Mouse (Mus musculus) hindbrain, embryonic 14.5 days (tissue): Measurements from ENCODE around the gene Gm20825. TPM values are rescaled to one million over a fixed set of nuclear protein-coding genes. Genes with fewer than 3 reads are reported as not detected.
"Not testable (repeated sequence)": the region's sequence is repeated elsewhere in the genome, so short reads cannot be mapped to it uniquely, and the experiment has no call there.

Experiments used
- ATAC-seq: fragments of 200-750 bp; cut with Nextera tagmentation; 2 replicates; pipeline ENCODE4 v1.8.0; 2017; ENCODE audit warnings: moderate number of reproducible peaks, mild to moderate bottlenecking, moderate TSS enrichment, moderate library complexity; ENCODE audit not compliant: low FRiP score
- DNase-seq: peaks from one replicate; pipeline ENCODE4 v3.0.0-alpha.2; 2015; ENCODE audit warnings: low spot score
- H3K27ac ChIP-seq: fragments of 300-500 bp; sonication (generic); 2 replicates; pipeline ENCODE4 v1.5.1; 2014; ENCODE audit warnings: mild to moderate bottlenecking, moderate library complexity
- H3K27me3 ChIP-seq: fragments of 300-500 bp; sonication (generic); 2 replicates; pipeline ENCODE4 v1.6.1; 2014; ENCODE audit warnings: mild to moderate bottlenecking, low read length, mixed read lengths; ENCODE audit not compliant: control insufficient read depth, insufficient read depth
- H3K36me3 ChIP-seq: fragments of 300-500 bp; sonication (generic); replicated peaks from 2 replicates; pipeline ENCODE4 v1.6.1; 2014; ENCODE audit not compliant: control insufficient read depth, insufficient read depth
- H3K4me1 ChIP-seq: fragments of 300-500 bp; sonication (generic); replicated peaks from 2 replicates; pipeline ENCODE4 v1.6.1; 2014; ENCODE audit warnings: antibody characterized with exemption, low read length, mixed read lengths; ENCODE audit not compliant: control insufficient read depth, insufficient read depth
- H3K4me2 ChIP-seq: fragments of 300-500 bp; sonication (generic); replicated peaks from 2 replicates; pipeline ENCODE4 v1.6.1; 2014; ENCODE audit warnings: mild to moderate bottlenecking, moderate library complexity
- H3K4me3 ChIP-seq: fragments of 300-500 bp; sonication (generic); replicated peaks from 2 replicates; pipeline ENCODE4 v1.5.1; 2014; ENCODE audit warnings: mild to moderate bottlenecking, low read length
- H3K9ac ChIP-seq: fragments of 300-500 bp; sonication (generic); 2 replicates; pipeline ENCODE4 v1.6.1; 2014
- H3K9me3 ChIP-seq: fragments of 300-500 bp; sonication (generic); 2 replicates; pipeline ENCODE4 v1.6.1; 2016; ENCODE audit warnings: low read length; ENCODE audit not compliant: control insufficient read depth
- WGBS: fragments of 180-500 bp; shearing (Covaris S2); extraction: QIAGEN DNeasy Blood & Tissue Kit; methylation state at CpG from one replicate; pipeline ENCODE4 v1.1.7; 2014; 5-methylcytosine and 5-hydroxymethylcytosine counted together
- polyA plus RNA-seq: library from polyadenylated mRNA; unstranded; fragments of >200 nt; fragmentation: Nextera tagmentation; extraction: Ambion mirVana; gene quantifications from 2 replicates; pipeline ENCODE4 v1.2.1, GENCODE M21; 2014

The Gm20825 gene
- not detected in 2 replicates for polyA plus RNA-seq

GRCm38 (mm10) chrY:8071407-8071806 is at the start of gene Gm20825:
Gene Gm20825 (minus strand): TSS chrY:8071507.
- WGBS = 50% methylated on average over 1 of the region's 4 CpGs
- H3K9me3 ChIP-seq, H3K4me3 ChIP-seq, ATAC-seq, H3K9ac ChIP-seq, H3K27me3 ChIP-seq, H3K4me1 ChIP-seq, H3K36me3 ChIP-seq, H3K27ac ChIP-seq, H3K4me2 ChIP-seq, DNase-seq: not testable (repeated sequence)

Other genes with a start within 250 kb of the Gm20825 start
- not detected in 2 replicates for gene Gm29049, start 74.3 kb downstream of the Gm20825 start, polyA plus RNA-seq
- not detected in 2 replicates for gene Gm20824, start 186.4 kb upstream of the Gm20825 start, polyA plus RNA-seq